ENCODE assay signal across 24 mouse cellular contexts in genomic region chr10:3852733-3853132, GRCm38 (mm10).
DNase-seq lines count a peak whose midpoint lies in the region; ATAC-seq and TF ChIP-seq lines count a peak whose summit lies in the region.
"Had no signal": no experiment of that assay in that cellular context is flagged by ENCODE, and none has a peak within 500 bp of the region (broad histone marks: within the 10 kb centered on the region; RNA-seq: fewer than 3 reads in every experiment).

No protein-coding gene starts in this region.

- no peak for TF ChIP-seq CTCF in forebrain, postnatal 0 days (IDR thresholded peaks at IDR 0.05; ENCODE audit: low read depth)
- no peak for TF ChIP-seq CTCF in layer of hippocampus, adult 2 months (conservative IDR thresholded peaks at IDR 0.05)
- no peak for TF ChIP-seq CTCF in testis, adult 2 months (IDR thresholded peaks at IDR 0.05; ENCODE audit: control insufficient read depth, insufficient read depth, insufficient replicate concordance, low read depth, low read length)
- TF ChIP-seq CTCF in stomach, postnatal 0 days (IDR thresholded peaks at IDR 0.05; ENCODE audit: low read depth) = no peak

- ATAC-seq in forebrain, postnatal 0 days = no peak
- ATAC-seq in stomach, postnatal 0 days (ENCODE audit: low FRiP score, low TSS enrichment) = peak; percentile 89
- no peak for ATAC-seq in CD4-positive, CD25-positive, alpha-beta regulatory T cell, adult 4 months
- ATAC-seq: activated CD4-positive, CD25-positive, alpha-beta regulatory T cell, adult 4 months; forebrain, embryonic 15.5 days had no signal

- peak; percentile 13 for DNase-seq in forebrain, embryonic 10.5 days (ENCODE audit: extremely low spot score, low spot score)
- DNase-seq in forebrain, postnatal 0 days = no peak
- DNase-seq in layer of hippocampus, adult 2 months (ENCODE audit: low spot score in 2 of 2) = no peak
- no peak for DNase-seq in layer of hippocampus, adult 9-10 months (ENCODE audit: low spot score)
- no peak for DNase-seq in testis, postnatal 14 days (ENCODE audit: low spot score)
- no peak for DNase-seq in stomach, postnatal 0 days (ENCODE audit: low spot score)
- DNase-seq: adrenal gland, postnatal 36 days; cerebellum, adult 2 months; cerebellum, postnatal 36 days; gastrocnemius, postnatal 36 days; heart, postnatal 10 days; kidney, adult 11 months; kidney, postnatal 25 days; lung, postnatal 14 days; right cerebral cortex, adult 18-20 months had no signal

- H3K4me2 ChIP-seq in forebrain, postnatal 0 days (ENCODE audit: low read depth) = no peak overlapping the region
- no peak overlapping the region for H3K4me2 ChIP-seq in stomach, postnatal 0 days (replicated peaks; ENCODE audit: low read depth)
- H3K4me2 ChIP-seq: forebrain, embryonic 15.5 days; hindbrain, embryonic 13.5 days; limb, embryonic 13.5 days; liver, embryonic 15.5 days; neural tube, embryonic 13.5 days had no signal

- peak overlapping the region; percentile 71; the same call in 1 of the 2 replicates for H3K27ac ChIP-seq in forebrain, embryonic 10.5 days
- H3K27ac ChIP-seq in forebrain, postnatal 0 days (ENCODE audit: low read depth, low read length) = no peak overlapping the region
- H3K27ac ChIP-seq in layer of hippocampus, adult 2 months = 0 out of 2 replicates have a peak overlapping the region, but pooled peaks have one; percentile 46
- peak overlapping the region; percentile 63 for H3K27ac ChIP-seq in testis, adult 2 months (ENCODE audit: control insufficient read depth, insufficient read depth, low read depth, low read length)
- H3K27ac ChIP-seq in stomach, postnatal 0 days (replicated peaks) = no peak overlapping the region
- H3K27ac ChIP-seq: forebrain, embryonic 15.5 days; hindbrain, embryonic 13.5 days; liver, embryonic 15.5 days; neural tube, embryonic 13.5 days had no signal

- 0 out of 2 replicates have a peak, but pooled peaks cover 6% of the 10 kb centered on the region for H3K36me3 ChIP-seq in forebrain, embryonic 10.5 days (replicated peaks)
- no peaks in the 10 kb centered on the region for H3K36me3 ChIP-seq in forebrain, postnatal 0 days (ENCODE audit: insufficient read depth)
- H3K36me3 ChIP-seq in testis, adult 2 months (ENCODE audit: control insufficient read depth, insufficient read depth, low read length) = no peaks in the 10 kb centered on the region
- H3K36me3 ChIP-seq in stomach, postnatal 0 days (ENCODE audit: control insufficient read depth, insufficient read depth, low read length) = no peaks in the 10 kb centered on the region
- H3K36me3 ChIP-seq: forebrain, embryonic 15.5 days; G1E; hindbrain, embryonic 13.5 days; liver, embryonic 15.5 days; neural tube, embryonic 13.5 days had no signal

- TF ChIP-seq EP300 in stomach, postnatal 0 days (optimal IDR thresholded peaks at IDR 0.05) = no peak

- H3K9ac ChIP-seq in forebrain, postnatal 0 days = no peak overlapping the region
- H3K9ac ChIP-seq in stomach, postnatal 0 days (ENCODE audit: low read length) = no peak overlapping the region
- H3K9ac ChIP-seq: forebrain, embryonic 15.5 days; hindbrain, embryonic 13.5 days; limb, embryonic 13.5 days; liver, embryonic 15.5 days; neural tube, embryonic 13.5 days had no signal

- 80% methylated on average over 3 of the region's 3 CpGs for WGBS in forebrain, embryonic 10.5 days
- 72% methylated on average over 3 of the region's 3 CpGs for WGBS in forebrain, postnatal 0 days
- WGBS in stomach, postnatal 0 days = 73% methylated on average over 3 of the region's 3 CpGs

- peaks cover 39% of the 10 kb centered on the region for H3K4me1 ChIP-seq in forebrain, embryonic 10.5 days
- H3K4me1 ChIP-seq in forebrain, postnatal 0 days (ENCODE audit: insufficient read depth) = no peaks in the 10 kb centered on the region
- no peaks in the 10 kb centered on the region for H3K4me1 ChIP-seq in testis, adult 2 months (ENCODE audit: control insufficient read depth, insufficient read depth, low read length)
- H3K4me1 ChIP-seq in stomach, postnatal 0 days (replicated peaks; ENCODE audit: control insufficient read depth, insufficient read depth) = no peaks in the 10 kb centered on the region
- H3K4me1 ChIP-seq: forebrain, embryonic 15.5 days; liver, embryonic 15.5 days had no signal

- no peak for TF ChIP-seq POLR2A in testis, adult 2 months (IDR thresholded peaks at IDR 0.05; ENCODE audit: control insufficient read depth, low read depth, low read length)

- no peak overlapping the region for H3K4me3 ChIP-seq in forebrain, embryonic 10.5 days
- H3K4me3 ChIP-seq in forebrain, postnatal 0 days (ENCODE audit: low read depth, low read length) = no peak overlapping the region
- no peak overlapping the region for H3K4me3 ChIP-seq in layer of hippocampus, adult 2 months
- no peak overlapping the region for H3K4me3 ChIP-seq in testis, adult 2 months (ENCODE audit: control insufficient read depth, low read depth, low read length)
- H3K4me3 ChIP-seq in stomach, postnatal 0 days (ENCODE audit: low read depth, low read length) = no peak overlapping the region
- H3K4me3 ChIP-seq: forebrain, embryonic 15.5 days; hindbrain, embryonic 13.5 days; limb, embryonic 13.5 days; liver, embryonic 15.5 days; neural tube, embryonic 13.5 days had no signal

- peaks cover 7% of the 10 kb centered on the region; the same call in 1 of the 2 replicates for H3K9me3 ChIP-seq in forebrain, embryonic 10.5 days
- H3K9me3 ChIP-seq in forebrain, postnatal 0 days (ENCODE audit: low read length) = no peaks in the 10 kb centered on the region
- H3K9me3 ChIP-seq in stomach, postnatal 0 days (ENCODE audit: control insufficient read depth, low read length) = no peaks in the 10 kb centered on the region
- H3K9me3 ChIP-seq: forebrain, embryonic 15.5 days; G1E; hindbrain, embryonic 13.5 days; liver, embryonic 15.5 days; neural tube, embryonic 13.5 days had no signal

- H3K27me3 ChIP-seq in forebrain, embryonic 10.5 days (ENCODE audit: poor library complexity, severe bottlenecking) = no peaks in the 10 kb centered on the region
- H3K27me3 ChIP-seq in forebrain, postnatal 0 days (ENCODE audit: insufficient read depth, low read length) = no peaks in the 10 kb centered on the region
- H3K27me3 ChIP-seq in testis, adult 2 months (ENCODE audit: control insufficient read depth, insufficient read depth, low read length) = no peaks in the 10 kb centered on the region
- no peaks in the 10 kb centered on the region for H3K27me3 ChIP-seq in stomach, postnatal 0 days (ENCODE audit: control insufficient read depth, insufficient read depth, low read length)
- H3K27me3 ChIP-seq: forebrain, embryonic 15.5 days; hindbrain, embryonic 13.5 days; limb, embryonic 13.5 days; liver, embryonic 15.5 days; neural tube, embryonic 13.5 days had no signal

Comparison
In these comparisons a context has a peak if more than half of its experiments do, and no peak if none do; other contexts are left out.
1. H3K27ac ChIP-seq: peak in forebrain, embryonic 10.5 days (single experiment), layer of hippocampus, adult 2 months (single experiment) and testis, adult 2 months (single experiment); none in forebrain, postnatal 0 days (single experiment) and stomach, postnatal 0 days (single experiment).